Mouse (Mus musculus): ENCODE data around the gene Kif24.
A peak's percentile ranks its signal among the peaks of the same experiment; 100 is the strongest.

The Kif24 gene

GRCm38 (mm10) chr4:41401573-41401972 is 63.1 kb downstream of the Kif24 start:
- no peak for DNase-seq (ENCODE audit: low read depth, low spot score)

- no peak for DNase-seq (ENCODE audit: low read depth, low spot score)
These were observed 63.5 kb downstream of the Kif24 start for GRCm38 (mm10) chr4:41401167-41401566.

- DNase-seq (ENCODE audit: low read depth, low spot score): no peak
These were observed 64.8 kb downstream of the Kif24 start for GRCm38 (mm10) chr4:41399904-41400303.

- DNase-seq (ENCODE audit: low read depth, low spot score): no peak
These were observed 66.3 kb downstream of the Kif24 start for GRCm38 (mm10) chr4:41398353-41398752.

- no peak for DNase-seq (ENCODE audit: low read depth, low spot score)
These were observed 70.0 kb downstream of the Kif24 start for GRCm38 (mm10) chr4:41394651-41395050.

- no peak for DNase-seq (ENCODE audit: low read depth, low spot score)
These were observed 73.7 kb downstream of the Kif24 start for GRCm38 (mm10) chr4:41391015-41391414.

GRCm38 (mm10) chr4:41390122-41390521 is 74.6 kb downstream of the Kif24 start:
- DNase-seq (ENCODE audit: low read depth, low spot score): peak; percentile 68

DNA sequence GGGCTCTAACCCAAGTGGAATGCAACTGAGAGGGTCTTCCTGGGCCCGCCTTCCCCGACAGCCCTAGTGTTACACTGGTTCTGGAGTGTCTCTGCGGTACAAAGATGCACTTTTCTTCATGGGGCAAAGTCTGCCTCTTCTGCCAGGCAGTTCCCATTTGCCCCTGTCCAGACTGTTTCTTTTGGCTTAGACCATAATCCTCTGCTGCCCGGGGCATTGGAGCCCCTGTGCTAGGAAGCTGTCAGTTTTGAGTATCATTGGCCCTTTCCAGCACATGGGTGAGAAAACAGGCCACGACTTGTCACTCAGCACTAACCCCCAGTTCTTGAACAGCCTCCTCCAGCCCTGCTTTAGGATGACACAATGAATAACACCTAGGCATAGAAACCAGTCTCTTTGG is 75.4 kb downstream of the Kif24 start:
- no peak for DNase-seq (ENCODE audit: low read depth, low spot score)

DNA sequence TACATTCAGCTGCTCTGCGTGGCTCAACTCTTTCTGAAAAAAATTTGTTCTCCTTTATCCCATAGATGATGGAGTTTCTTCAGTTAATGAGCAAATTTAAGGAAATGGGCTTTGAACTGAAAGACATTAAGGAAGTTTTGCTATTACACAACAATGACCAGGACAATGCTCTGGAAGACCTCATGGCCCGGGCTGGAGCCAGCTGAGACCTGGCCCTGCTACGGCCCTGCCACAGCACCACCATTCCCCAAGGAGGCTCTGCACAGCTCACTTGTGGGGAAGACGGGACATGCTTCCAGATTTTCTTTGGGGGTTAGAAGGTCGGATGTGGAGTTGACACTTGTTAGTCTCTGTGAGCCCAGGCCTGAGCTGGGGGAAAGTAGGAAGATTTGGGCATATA is 76.1 kb downstream of the Kif24 start:
- DNase-seq (ENCODE audit: low read depth, low spot score): no peak

DNA sequence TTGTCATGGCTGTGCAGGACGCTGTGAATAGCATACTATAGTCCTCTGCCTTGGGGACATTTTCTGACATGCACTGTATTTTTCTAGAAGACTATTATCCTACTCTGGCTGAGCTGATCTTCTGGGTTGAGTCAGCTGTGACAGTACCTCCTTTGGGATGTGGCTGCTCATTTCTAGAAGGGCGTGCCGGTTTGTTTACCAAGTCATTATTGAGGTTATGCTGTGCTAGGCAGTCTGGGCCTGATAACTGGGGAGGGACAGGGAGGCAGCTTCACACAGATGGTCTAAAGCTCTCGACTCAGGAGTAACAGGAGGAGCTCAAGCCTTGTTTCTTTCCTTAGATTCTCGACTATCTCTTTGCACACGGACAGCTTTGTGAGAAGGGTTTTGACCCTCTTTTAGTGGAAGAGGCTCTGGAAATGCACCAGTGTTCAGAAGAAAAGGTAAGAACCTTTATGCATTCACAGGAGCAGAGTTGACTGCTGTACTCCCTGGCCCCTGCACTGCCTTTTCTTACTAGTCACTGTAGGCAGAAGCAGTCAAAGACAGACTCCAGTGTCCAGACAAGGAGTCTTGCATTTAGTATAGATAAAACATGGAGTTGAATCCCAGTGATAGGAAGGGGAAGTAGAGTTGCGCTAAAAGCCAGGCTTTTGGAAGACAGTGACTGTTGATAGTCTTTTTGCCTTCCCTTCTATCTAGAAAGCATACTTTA is 76.8 kb downstream of the Kif24 start:
- DNase-seq (ENCODE audit: low read depth, low spot score): no peak

- DNase-seq (ENCODE audit: low read depth, low spot score): no peak
These were observed 78.2 kb downstream of the Kif24 start for GRCm38 (mm10) chr4:41386412-41386975.

DNA sequence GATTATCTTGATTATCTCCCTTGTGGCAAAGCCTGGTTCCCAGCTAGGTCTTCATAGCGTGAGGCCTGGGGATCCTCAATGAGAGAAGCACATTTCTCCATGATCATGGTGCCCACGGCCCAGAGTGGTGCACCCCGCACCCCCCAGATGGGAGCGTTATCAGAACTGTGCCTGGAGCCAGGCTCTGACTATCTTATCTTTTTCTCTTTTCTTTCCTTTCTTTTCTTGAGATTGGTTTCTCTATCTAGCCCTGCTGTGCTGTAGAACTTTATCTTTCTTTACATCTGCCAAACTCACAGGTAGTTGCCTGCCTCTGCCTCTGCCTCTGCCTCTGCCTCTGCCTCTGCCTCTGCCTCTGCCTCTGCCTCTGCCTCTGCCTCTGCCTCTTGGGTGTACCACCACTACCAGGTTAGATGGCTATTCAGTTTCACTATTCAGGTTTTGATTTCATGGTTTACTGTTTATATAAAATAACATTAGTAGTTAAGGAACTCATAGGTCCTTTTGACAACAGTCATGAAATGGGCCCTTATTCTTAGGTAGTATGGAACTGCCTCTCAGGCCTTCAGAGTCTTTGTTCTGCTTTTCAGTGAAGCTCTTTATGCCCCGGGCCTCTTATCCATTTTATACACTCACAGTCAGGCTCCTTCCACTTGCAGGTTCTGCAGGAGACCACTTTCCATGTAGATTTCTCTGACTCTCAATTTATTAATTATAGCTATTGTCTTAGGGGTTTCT is 83.3 kb downstream of the Kif24 start:
- no peak for DNase-seq (ENCODE audit: low read depth, low spot score)

DNA sequence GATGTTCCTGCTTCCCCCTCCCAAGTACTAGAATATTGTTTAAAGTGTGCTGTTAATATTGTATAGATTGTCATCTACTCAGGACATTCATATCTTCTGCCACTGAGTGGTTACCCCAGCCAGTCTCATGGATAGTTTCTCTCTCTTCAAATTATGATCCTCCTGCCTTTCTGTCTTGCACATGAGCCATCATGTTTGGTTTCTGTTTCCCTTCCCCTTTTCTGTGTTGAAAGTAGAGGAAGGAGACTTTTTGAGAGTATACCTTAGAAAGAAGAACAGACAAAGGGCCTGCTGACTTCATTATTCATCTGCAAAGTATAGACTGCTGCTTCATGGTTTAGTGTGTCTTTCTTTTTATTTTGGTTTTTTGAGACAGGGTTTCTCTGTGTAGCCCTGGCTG is 87.1 kb downstream of the Kif24 start:
- DNase-seq (ENCODE audit: low read depth, low spot score): no peak

- no peak for DNase-seq (ENCODE audit: low read depth, low spot score)
These were observed 94.8 kb downstream of the Kif24 start for GRCm38 (mm10) chr4:41369702-41370437.

DNA sequence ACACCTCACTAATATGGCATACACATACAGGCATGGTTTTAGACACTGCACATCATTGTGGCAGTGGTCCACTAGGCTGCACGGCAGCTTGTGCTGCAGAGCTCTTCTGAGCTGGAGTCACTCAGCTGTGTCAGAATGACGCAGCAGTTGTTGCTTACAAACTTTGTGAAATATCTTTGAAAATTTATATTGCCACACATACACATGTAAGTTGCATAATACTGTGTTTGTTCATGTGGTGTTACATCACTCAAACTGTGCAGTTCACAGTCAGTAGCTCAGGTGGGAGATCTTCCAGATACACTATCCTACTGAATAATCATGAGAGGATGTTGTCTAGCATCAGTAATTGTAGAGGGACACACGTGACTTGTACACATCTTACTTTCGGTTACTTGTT is 96.5 kb downstream of the Kif24 start:
- no peak for DNase-seq (ENCODE audit: low read depth, low spot score)

- no peak for DNase-seq (ENCODE audit: low read depth, low spot score)
These were observed 103.6 kb downstream of the Kif24 start for GRCm38 (mm10) chr4:41361059-41361458.

DNA sequence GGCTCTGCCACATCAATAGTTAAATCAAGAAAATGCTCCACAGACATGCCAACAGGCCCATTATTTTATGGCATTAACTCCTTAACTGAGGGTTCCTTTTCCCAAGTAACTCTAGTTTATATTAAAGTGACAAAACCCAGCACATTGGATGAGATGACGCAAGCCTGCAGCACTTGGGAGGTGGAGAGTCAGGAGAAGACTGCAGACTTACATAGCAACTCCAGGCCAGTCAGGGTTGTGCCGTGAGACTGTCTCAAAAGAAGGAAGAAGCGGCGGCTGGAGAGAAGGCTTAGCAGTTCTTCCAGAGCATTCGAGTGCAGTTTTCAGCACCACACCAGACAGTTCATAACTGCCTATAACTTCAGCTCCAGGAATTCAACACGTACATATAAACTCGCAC is 105.3 kb downstream of the Kif24 start:
- DNase-seq (ENCODE audit: low read depth, low spot score): no peak

GRCm38 (mm10) chr4:41358669-41359068 is 106.0 kb downstream of the Kif24 start:
- DNase-seq (ENCODE audit: low read depth, low spot score): no peak

DNA sequence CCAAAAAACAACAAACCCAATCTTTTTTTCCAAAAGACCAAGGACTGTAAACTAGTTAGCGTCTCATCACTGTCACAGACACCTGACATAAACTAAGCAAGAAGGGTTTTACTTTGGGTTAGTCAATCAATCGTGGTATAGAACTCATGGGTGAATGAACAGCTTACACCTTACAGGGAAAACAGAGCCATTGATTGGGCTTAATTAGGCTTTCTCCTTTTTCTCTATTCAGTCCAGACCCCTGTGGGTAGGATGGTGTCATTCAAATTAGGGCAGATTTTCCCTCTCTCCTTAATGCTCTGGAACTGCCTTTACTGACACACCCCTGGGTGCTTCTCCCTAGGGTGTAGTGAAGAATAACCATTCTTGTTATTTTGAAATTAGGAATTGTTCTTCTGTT is 107.5 kb downstream of the Kif24 start:
- DNase-seq (ENCODE audit: low read depth, low spot score): no peak

- no peak for DNase-seq (ENCODE audit: low read depth, low spot score)
These were observed 111.4 kb downstream of the Kif24 start for GRCm38 (mm10) chr4:41353265-41353664.

DNA sequence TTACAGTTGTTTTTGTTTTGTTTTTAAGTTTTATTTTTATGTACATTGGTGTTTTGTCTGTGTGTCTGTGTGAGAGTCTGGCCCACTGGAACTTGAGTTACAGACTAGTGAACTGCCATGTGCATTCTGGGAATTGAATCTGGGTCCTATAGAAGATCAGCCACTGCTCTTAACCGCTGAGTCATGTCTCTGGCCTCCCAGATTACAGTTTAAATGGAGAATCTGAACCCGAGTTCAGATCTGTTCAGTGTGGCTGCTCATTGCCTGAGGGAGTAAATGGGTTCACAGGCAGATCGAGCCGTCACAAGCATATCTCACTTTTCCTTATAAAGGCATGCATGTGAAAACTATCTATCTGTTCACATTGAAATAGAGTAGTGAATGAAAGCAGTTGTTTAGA is 111.9 kb downstream of the Kif24 start:
- no peak for DNase-seq (ENCODE audit: low read depth, low spot score)

- DNase-seq (ENCODE audit: low read depth, low spot score): peak; percentile 68
These were observed 115.5 kb downstream of the Kif24 start for GRCm38 (mm10) chr4:41349199-41349591.
